Mouse (Mus musculus) cerebellum, adult 9-11 months (tissue): ENCODE results near the gene Vmn1r197.
"Not testable (repeated sequence)": the region's sequence is repeated elsewhere in the genome, so short reads cannot be mapped to it uniquely, and the experiment has no call there.

Experiments used
- DNase-seq: peaks from one replicate; pipeline ENCODE4 v3.0.0; 2022

The Vmn1r197 gene

DNA sequence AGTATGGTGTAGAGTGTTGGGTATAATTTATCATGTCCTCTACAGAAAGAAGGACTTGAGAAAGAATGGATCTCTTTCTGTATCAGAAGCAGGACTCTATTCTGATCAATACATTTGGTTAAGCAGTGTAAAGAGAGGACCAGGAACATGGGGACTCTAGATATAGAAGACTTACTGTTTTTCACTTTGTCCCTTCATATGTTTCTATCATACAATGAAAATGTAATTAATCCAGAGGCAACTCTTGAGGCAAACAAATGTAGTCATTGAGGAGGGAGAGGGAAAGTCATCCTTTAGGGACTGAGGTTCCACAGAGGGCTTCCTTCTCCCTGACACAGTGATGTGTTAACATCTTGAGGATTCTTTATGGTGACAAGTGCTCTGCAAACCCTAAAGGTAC, at the start of gene Vmn1r197:
Gene Vmn1r197, plus strand, starts transcription at position 301 of the 400 bp plus-strand sequence.
- DNase-seq = no peak

DNA sequence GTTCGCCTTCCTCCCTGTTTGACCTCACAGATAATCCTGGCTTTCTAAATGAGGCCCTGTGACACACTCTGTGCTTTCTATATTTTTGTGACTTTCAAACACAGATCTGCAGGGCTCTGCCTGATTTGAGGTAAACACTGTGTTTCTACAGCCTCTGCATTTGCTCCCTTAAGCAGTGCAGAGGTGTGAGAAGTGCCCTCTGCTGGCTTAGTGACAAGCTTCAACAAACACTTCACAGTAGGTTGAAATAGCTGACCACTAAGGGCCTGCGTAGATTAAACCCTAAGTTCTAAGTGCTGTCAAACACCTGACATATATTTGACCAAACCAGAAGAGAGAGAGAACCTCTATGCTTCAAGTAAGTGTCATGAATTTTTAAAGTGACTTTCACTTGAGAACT, 39.8 kb upstream of the Vmn1r197 start:
- DNase-seq = no peak

DNA sequence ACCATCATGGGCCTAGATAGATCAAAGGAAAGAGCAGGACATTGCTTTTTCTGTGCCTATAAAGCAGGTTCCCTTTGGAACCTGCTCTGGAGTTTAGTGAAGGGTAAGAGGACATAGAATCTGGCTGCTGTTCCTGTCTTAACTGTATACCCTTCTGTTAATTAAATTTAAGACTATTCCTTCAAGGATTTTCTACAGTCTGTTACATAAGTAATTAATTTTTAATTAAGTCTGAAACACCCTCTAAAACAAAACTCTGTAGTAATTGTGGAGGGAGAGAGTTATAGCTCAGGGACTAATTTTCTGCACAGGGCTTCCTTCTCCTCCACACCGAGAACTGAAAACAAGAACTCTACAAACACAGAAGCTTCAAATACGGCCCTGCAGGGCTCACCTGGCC, 34.8 kb upstream of the Vmn1r197 start, which contains the start of gene Vmn1r196:
Gene Vmn1r196, plus strand, starts transcription at position 301 of the 400 bp plus-strand sequence.
- DNase-seq = no peak

DNA sequence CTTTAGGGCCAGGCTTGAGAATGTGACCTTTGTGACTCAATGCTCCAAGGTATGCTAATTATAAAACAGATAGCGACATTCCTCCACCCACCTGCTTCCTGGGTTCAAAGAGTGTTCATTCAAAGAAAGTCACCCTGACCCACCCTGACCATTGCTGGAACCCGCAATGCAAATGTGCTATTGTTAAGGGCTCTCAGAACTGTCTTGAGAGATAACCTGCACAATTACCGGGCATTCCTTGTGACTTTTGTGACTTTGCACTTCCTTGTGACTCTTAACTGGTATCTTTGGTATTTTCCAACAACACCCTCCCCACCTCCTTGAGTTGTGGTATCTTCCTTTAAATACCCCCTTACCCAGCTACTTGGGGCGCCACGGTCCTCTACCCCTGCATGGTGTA, 16.3 kb upstream of the Vmn1r197 start:
- not testable (repeated sequence) for DNase-seq

DNA sequence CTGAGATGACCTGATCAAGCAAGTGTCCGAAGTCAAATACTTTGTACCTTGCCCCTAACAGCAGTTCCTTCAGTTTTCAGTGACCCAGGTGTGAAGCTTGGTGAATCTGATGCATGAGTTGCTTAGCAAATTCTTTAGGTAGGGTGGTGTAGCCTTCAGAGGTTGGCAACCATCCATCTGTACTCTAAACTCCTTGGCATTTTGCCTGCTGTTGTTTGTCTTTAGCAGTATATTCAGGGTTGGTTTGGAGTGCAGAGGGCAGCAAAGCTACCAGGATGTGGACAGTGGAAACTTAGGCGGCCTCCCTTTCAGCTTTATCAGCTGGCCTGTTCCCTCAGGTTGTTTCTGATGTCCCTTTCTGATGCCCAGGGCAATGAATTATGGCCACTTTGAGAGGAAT, 9.0 kb upstream of the Vmn1r197 start:
- DNase-seq = no peak

DNA sequence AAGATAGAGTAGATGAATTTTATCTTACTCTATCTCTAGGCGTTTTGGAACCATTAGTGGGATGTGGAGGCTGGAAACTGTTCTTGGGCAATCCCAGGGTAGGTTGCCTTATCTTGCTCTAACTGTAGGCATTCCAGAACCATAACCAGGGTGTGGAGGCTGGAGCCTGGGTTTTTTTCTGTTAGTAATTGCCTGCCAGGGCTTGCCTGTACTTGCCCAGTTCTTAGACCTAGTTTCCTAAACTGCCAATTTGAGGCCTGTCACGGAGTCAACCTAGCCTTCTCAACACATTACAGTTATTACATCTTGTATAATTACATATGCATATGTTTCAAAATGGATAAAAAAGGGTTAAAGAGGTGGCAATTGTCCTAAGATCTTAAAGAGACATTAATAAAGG, 7.0 kb upstream of the Vmn1r197 start:
- no peak for DNase-seq

DNA sequence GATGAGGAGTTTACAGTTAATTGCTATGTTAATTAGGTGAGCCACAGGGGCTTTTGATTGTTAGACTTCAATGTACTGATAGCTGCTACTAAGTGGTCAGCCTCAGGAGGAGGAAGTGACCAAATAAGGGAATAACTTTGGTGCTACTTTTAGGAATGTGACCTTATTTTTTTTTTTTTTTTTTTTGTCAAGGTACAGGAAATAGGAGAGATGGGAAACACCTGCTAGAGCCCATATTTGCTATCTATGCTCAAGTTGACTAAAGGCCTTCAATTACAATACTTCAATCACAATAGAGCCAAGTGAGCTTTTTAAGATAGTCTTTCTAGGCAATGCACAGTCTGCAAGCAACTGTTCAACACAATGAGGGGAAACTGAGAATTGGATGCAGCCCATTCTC, 4.3 kb upstream of the Vmn1r197 start:
- no peak for DNase-seq

DNA sequence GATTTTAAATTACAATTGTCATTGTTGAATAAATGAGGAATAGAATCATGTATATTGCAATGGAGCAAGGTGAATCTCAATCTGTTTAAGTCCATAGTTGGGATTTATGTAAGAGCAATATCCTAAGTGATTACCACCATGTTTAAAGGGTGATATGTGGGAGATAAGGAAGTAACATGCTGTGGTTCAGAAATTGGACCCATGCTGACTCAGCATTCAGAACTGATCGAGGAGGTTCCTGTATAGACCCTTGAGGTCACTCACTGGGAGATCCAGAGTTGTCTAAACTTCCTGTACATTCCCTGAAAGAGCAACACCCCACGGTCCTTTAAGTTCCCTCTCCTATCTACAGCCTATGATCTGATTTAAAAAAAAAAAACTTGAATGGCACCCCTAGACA, 8.9 kb downstream of the Vmn1r197 start:
- DNase-seq = no peak

DNA sequence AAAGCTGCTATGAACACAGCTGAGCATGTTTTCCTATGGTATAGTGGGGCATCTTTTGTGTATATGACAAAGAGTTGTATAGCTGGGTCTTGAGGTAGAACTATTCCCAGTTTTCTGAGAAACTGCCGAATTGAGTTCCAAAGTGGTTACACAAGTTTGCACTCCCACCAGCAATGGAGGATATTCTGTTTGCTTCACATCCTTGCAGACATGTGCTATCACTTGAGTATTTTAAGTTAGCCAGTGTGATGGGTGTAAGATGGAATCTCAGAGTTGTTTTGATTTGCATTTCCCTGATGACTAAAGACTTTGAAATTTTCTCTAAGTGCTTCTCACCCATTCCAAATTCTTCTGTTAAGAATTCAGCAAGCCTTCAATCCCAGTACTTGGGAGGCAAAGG, 11.2 kb downstream of the Vmn1r197 start:
- no peak for DNase-seq

DNA sequence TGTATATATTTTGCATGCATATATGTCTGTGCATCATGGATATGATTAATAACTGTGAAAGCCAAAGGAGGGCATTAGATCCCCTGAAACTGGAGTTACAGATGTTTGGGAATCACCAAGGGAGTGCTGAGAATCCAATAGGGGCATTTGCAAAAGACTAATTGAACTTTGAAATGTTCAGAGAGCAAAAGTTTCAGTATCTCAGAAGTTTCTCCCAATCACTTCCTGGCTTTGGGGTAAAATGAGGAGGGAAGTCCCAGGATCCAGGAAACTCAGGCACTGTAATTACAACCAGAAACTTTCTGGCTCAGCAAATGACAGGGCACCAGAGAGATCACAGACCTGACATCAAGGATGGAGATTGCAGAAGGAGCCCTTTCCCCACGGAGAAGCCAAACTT, 25.7 kb downstream of the Vmn1r197 start, which contains the start of gene Vmn1r198:
Gene Vmn1r198, plus strand, starts transcription at position 301 of the 400 bp plus-strand sequence.
- DNase-seq = no peak

DNA sequence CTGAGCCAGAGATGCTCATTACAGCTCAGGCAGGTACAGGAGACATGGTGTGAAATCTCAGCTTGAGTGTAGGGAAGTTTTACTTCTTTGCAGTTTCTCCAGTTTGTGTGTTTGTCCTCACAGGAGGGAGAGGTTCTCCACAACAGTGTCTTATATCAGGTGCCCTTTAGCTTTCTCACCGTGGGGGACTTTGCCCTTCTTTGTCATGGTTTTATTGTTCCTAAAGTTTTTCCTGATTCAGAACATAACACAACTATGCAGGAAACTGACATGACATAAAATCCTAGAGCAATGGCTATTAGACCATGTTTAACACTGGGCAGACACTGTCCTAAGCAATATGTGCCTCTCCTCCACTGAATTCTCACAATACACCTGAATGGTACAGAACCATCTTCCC, 26.4 kb downstream of the Vmn1r197 start:
- DNase-seq = no peak

DNA sequence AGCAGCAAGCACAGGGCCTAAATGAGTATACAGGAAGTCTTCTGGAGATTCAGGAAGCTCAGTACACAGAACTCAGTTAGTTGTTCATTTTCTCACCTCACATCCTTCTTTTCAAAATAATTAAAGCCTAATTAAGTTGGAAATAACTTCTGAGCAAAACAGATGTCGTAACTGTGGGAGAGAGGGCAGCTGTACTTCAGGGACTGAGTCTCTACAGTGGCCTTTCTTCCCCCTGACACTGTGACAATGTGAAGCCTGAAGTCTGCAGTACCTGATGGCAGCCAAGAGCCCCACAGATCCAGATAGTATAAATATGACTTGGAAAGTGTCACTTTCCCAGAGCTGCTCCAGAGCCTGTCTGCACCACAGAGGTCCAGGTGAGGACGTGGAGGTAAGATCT, 55.1 kb downstream of the Vmn1r197 start, which contains the start of gene Vmn1r199:
Gene Vmn1r199, plus strand, starts transcription at position 301 of the 400 bp plus-strand sequence.
- DNase-seq = no peak

DNA sequence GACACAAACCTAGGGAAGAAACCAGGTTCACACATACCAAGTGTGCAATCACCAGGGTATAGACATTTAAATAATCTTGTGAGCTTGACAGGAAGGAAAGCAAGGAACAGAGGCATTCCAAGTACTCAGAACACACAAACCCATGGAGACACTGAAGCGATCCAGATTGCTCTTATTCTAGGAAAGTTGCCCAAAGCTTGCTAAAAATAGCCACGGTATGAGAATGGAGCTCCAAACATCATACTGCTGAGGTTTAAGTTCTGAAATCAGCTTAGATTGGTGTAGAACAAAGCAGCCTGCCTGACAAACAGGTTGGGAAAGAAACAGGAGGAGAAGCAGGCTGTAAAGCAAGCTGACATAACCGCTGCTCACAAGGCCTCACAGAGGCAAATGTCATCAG, 56.7 kb downstream of the Vmn1r197 start:
- DNase-seq = not testable (repeated sequence)
